9 mouse cellular contexts compared by ENCODE assay signal in genomic region chr7:68233619-68234223, GRCm38 (mm10). TPM values are rescaled to one million over a fixed set of nuclear protein-coding genes. Genes with fewer than 3 reads are reported as not detected.
DNase-seq lines count a peak whose midpoint lies in the region; ATAC-seq and TF ChIP-seq lines count a peak whose summit lies in the region.
"Had no signal": no experiment of that assay in that cellular context is flagged by ENCODE, and none has a peak within 500 bp of the region (broad histone marks: within the 10 kb centered on the region; RNA-seq: fewer than 3 reads in every experiment).

No protein-coding gene starts in this region.

- WGBS in heart, embryonic 16.5 days, result 22% methylated on average over 12 of the region's 13 CpGs
- 31% methylated on average over 13 of the region's 13 CpGs for WGBS in limb, embryonic 13.5 days
- WGBS in stomach, postnatal 0 days, result 21% methylated on average over 13 of the region's 13 CpGs

- intact Hi-C loops in left cerebral cortex, adult 2 months (cut with DNase I), result no loop called here
- intact Hi-C loops in gastrocnemius, postnatal 36 days (cut with DNase I), result no loop called here

- H3K36me3 ChIP-seq in heart, embryonic 16.5 days (ENCODE audit: control insufficient read depth, insufficient read depth), result peaks cover 6% of the 10 kb centered on the region; the same call in 1 of the 2 replicates
- peaks cover 28% of the 10 kb centered on the region for H3K36me3 ChIP-seq in limb, embryonic 13.5 days
- peaks cover 5% of the 10 kb centered on the region; the same call in 1 of the 2 replicates for H3K36me3 ChIP-seq in stomach, postnatal 0 days (ENCODE audit: control insufficient read depth, insufficient read depth, low read length)

- no peak overlapping the region for H3K4me3 ChIP-seq in heart, embryonic 16.5 days (ENCODE audit: low read length)
- no peak overlapping the region for H3K4me3 ChIP-seq in limb, embryonic 13.5 days
- no peak overlapping the region for H3K4me3 ChIP-seq in stomach, postnatal 0 days (ENCODE audit: low read depth, low read length)
- no peak overlapping the region for H3K4me3 ChIP-seq in left cerebral cortex, adult 2 months

- DNase-seq in NIH3T3 (ENCODE audit: low read depth), result peak; percentile 20
- peak; percentile 8 for DNase-seq in embryo, embryonic 11.5 days (ENCODE audit: low read depth, low spot score)
- DNase-seq in stomach, postnatal 0 days (ENCODE audit: low spot score), result peak; percentile 30
- no peak for DNase-seq in left cerebral cortex, adult 2 months (ENCODE audit: extremely low spot score in 1 of 2, low spot score in 2 of 2)
- no peak for DNase-seq in layer of hippocampus, adult 11-12 months (ENCODE audit: low spot score)
- no peak for DNase-seq in gastrocnemius, postnatal 36 days

- TF ChIP-seq CTCF in stomach, postnatal 0 days (IDR thresholded peaks at IDR 0.05; ENCODE audit: low read depth), result no peak
- TF ChIP-seq CTCF in left cerebral cortex, adult 2 months (IDR thresholded peaks at IDR 0.05), result no peak

- H3K4me1 ChIP-seq in heart, embryonic 16.5 days (ENCODE audit: control insufficient read depth, insufficient read depth, low read length), result peaks cover 20% of the 10 kb centered on the region
- peaks cover 22% of the 10 kb centered on the region for H3K4me1 ChIP-seq in limb, embryonic 13.5 days
- H3K4me1 ChIP-seq in stomach, postnatal 0 days (replicated peaks; ENCODE audit: control insufficient read depth, insufficient read depth), result no peaks in the 10 kb centered on the region

- H3K27ac ChIP-seq in heart, embryonic 16.5 days (ENCODE audit: low read length), result peak overlapping the region; percentile 57; the same call in 1 of the 2 replicates
- peak overlapping the region; percentile 52 for H3K27ac ChIP-seq in limb, embryonic 13.5 days
- H3K27ac ChIP-seq in stomach, postnatal 0 days (replicated peaks), result no peak overlapping the region
- no peak overlapping the region for H3K27ac ChIP-seq in left cerebral cortex, adult 2 months

- no peak overlapping the region for H3K9ac ChIP-seq in heart, embryonic 16.5 days (ENCODE audit: low read length)
- no peak overlapping the region for H3K9ac ChIP-seq in limb, embryonic 13.5 days
- H3K9ac ChIP-seq in stomach, postnatal 0 days (ENCODE audit: low read length), result no peak overlapping the region

- ATAC-seq in heart, embryonic 16.5 days (replicated peaks; ENCODE audit: extremely low read depth, insufficient read depth, low FRiP score), result peak; percentile 63; the same call in 1 of the 2 replicates
- 0 out of 2 replicates have a peak, but pooled peaks have one; percentile 25 for ATAC-seq in limb, embryonic 13.5 days (ENCODE audit: low FRiP score, low read depth)
- no peak for ATAC-seq in stomach, postnatal 0 days (ENCODE audit: low FRiP score, low TSS enrichment)

- no peak for TF ChIP-seq EP300 in stomach, postnatal 0 days (optimal IDR thresholded peaks at IDR 0.05)

- H3K9me3 ChIP-seq in heart, embryonic 16.5 days (replicated peaks; ENCODE audit: control insufficient read depth, low read length), result no peaks in the 10 kb centered on the region
- no peaks in the 10 kb centered on the region for H3K9me3 ChIP-seq in limb, embryonic 13.5 days
- no peaks in the 10 kb centered on the region for H3K9me3 ChIP-seq in stomach, postnatal 0 days (ENCODE audit: control insufficient read depth, low read length)

- H3K4me2 ChIP-seq in heart, embryonic 16.5 days (ENCODE audit: low read depth, low read length), result peak overlapping the region; percentile 43
- H3K4me2 ChIP-seq in limb, embryonic 13.5 days (replicated peaks), result 0 out of 2 replicates have a peak overlapping the region, but pooled peaks have one; percentile 21
- H3K4me2 ChIP-seq in stomach, postnatal 0 days (replicated peaks; ENCODE audit: low read depth), result no peak overlapping the region

- H3K27me3 ChIP-seq in heart, embryonic 16.5 days (ENCODE audit: control insufficient read depth, insufficient read depth, low read length), result no peaks in the 10 kb centered on the region
- no peaks in the 10 kb centered on the region for H3K27me3 ChIP-seq in limb, embryonic 13.5 days
- H3K27me3 ChIP-seq in stomach, postnatal 0 days (ENCODE audit: control insufficient read depth, insufficient read depth, low read length), result no peaks in the 10 kb centered on the region

RNA-seq across cellular contexts. Expression of gene Pgpep1l, which starts 30.3 kb away (rescaled TPM):
- 0.71 TPM in 1 of 2 replicates, not detected in the other for polyA plus RNA-seq in heart, embryonic 16.5 days (2015; fragmentation: Nextera tagmentation; extraction: Ambion mirVana)
- not detected in 2 replicates for polyA plus RNA-seq in limb, embryonic 13.5 days (2015; fragmentation: Nextera tagmentation; extraction: Ambion mirVana)
- not detected in 2 replicates for polyA plus RNA-seq in stomach, postnatal 0 days (2015; fragmentation: Nextera tagmentation; extraction: Ambion mirVana)
- 1 to 10 TPM; 1.9 to 3.1 TPM for total RNA-seq in left cerebral cortex, adult 2 months (2021)
- 1 to 10 TPM; 4.6 to 5.4 TPM for total RNA-seq in gastrocnemius, postnatal 36 days (2021)
- polyA plus RNA-seq: liver, embryonic 16.5 days had no signal

RNA-seq across cellular contexts. Expression of gene Fam169b, which starts 39.9 kb away (rescaled TPM):
- polyA plus RNA-seq in heart, embryonic 16.5 days (2015; fragmentation: Nextera tagmentation; extraction: Ambion mirVana), result 7.2 and 15.1 TPM in 2 replicates
- polyA plus RNA-seq in limb, embryonic 13.5 days (2015; fragmentation: Nextera tagmentation; extraction: Ambion mirVana), result 2.0 TPM in 2 replicates
- 0.22 and 0.24 TPM in 2 replicates for polyA plus RNA-seq in stomach, postnatal 0 days (2015; fragmentation: Nextera tagmentation; extraction: Ambion mirVana)
- total RNA-seq in left cerebral cortex, adult 2 months (2021), result 1 to 10 TPM in 1 of 2 experiments, under 1 TPM in 1; 0.63 to 1.4 TPM
- total RNA-seq in gastrocnemius, postnatal 36 days (2021), result under 1 TPM; 0.10 to 0.48 TPM

Comparison
In these comparisons a context has a peak if more than half of its experiments do, and no peak if none do; other contexts are left out.
1. DNase-seq: peak in NIH3T3 (single experiment), embryo, embryonic 11.5 days (single experiment) and stomach, postnatal 0 days (single experiment); none in left cerebral cortex, adult 2 months (0 of 2), layer of hippocampus, adult 11-12 months (single experiment) and gastrocnemius, postnatal 36 days (0 of 2).
2. H3K27ac ChIP-seq: peak in heart, embryonic 16.5 days (single experiment) and limb, embryonic 13.5 days (single experiment); none in stomach, postnatal 0 days (single experiment) and left cerebral cortex, adult 2 months (single experiment).